Mouse (Mus musculus) MEL (cell line): ENCODE data around the gene Haao.

Source experiments
- EP300 ChIP-seq, 2 experiments: IDR thresholded peaks; 2 replicates each; pipeline ENCODE4 v1.6.1; 2011; ENCODE audit warnings: improper control_type of control experiment in 2 of 2, low read length in 2 of 2, low read depth in 1 of 2, mild to moderate bottlenecking in 1 of 2
- POLR2A ChIP-seq, 2 experiments: IDR thresholded peaks; 2 replicates each; pipeline ENCODE4 v1.6.1; 2011 to 2012; ENCODE audit warnings: low read length in 2 of 2, mild to moderate bottlenecking in 2 of 2, control low read depth in 1 of 2, improper control_type of control experiment in 1 of 2, low read depth in 1 of 2, moderate library complexity in 1 of 2; ENCODE audit not compliant: control insufficient read depth in 1 of 2, insufficient read depth in 1 of 2, poor library complexity in 1 of 2

GRCm38 (mm10) chr17:83896723-83897122 is 49.0 kb upstream of the Haao start:
- TF ChIP-seq POLR2A (IDR thresholded peaks at IDR 0.05; ENCODE audit: control insufficient read depth in 1 of 2, insufficient read depth in 1 of 2, low read depth in 1 of 2, low read length in 2 of 2, poor library complexity in 1 of 2) = no peak
- TF ChIP-seq EP300 (IDR thresholded peaks at IDR 0.05; ENCODE audit: low read depth in 1 of 2, low read length in 2 of 2) = no peak
